Mouse (Mus musculus): ENCODE data around the gene Castor1.

DNA sequence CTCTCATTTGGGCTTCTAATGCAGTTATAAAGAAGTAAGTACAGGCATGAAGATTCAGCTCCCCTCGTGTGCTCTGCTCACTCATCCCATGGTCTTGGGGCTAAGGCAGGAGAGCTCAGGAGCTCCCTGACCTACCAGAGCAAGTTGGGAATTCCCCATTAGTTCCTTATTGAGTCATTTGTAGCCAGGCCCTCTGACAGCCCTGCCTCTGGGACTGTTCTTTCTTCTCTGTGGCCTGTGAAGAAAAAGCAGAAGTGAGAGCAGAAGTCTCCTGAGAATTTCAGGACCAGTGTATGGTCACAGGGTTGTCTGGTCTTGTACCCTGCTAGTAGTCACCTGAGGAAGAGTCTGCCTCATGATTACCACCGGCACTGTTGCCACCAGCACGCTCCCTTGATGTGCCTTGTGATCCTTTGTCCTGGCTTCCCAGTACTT is 22.4 kb upstream of the Castor1 start:
- TF ChIP-seq BHLHE40 (IDR thresholded peaks at IDR 0.05; ENCODE audit: low read depth, low read length) (peak; percentile 100), MXI1 (IDR thresholded peaks at IDR 0.05; ENCODE audit: low read depth, low read length) (peak; percentile 79), CTCF (conservative IDR thresholded peaks at IDR 0.05 in 1 of 2, IDR thresholded peaks at IDR 0.05 in 1 of 2; ENCODE audit: low read depth in 2 of 2, low read length in 2 of 2) (no peak), NELFE (IDR thresholded peaks at IDR 0.05; ENCODE audit: low read depth, low read length) (peak; percentile 60), TCF12 (IDR thresholded peaks at IDR 0.05; ENCODE audit: low read depth, low read length) (peak; percentile 98), SMC3 (IDR thresholded peaks at IDR 0.05; ENCODE audit: low read depth, low read length) (no peak; the same call in none of the 2 replicates), ZKSCAN1 (IDR thresholded peaks at IDR 0.05; ENCODE audit: borderline replicate concordance, low read depth, low read length) (no peak), MYC (IDR thresholded peaks at IDR 0.05; ENCODE audit: low read depth, low read length) (peak; percentile 97), E2F4 (IDR thresholded peaks at IDR 0.05; ENCODE audit: insufficient replicate concordance, low read depth, low read length) (no peak), TBP (conservative IDR thresholded peaks at IDR 0.05; ENCODE audit: low read depth, low read length) (peak; percentile 72; the same call in 1 of the 2 replicates), POLR2A (IDR thresholded peaks at IDR 0.05; ENCODE audit: low read depth, low read length) (peak; percentile 71)
